Mouse (Mus musculus): Measurements from ENCODE around the gene Prpf19. TPM values are rescaled to one million over a fixed set of nuclear protein-coding genes. Genes with fewer than 3 reads are reported as not detected.
A peak's percentile ranks its signal among the peaks of the same experiment; 100 is the strongest.

The Prpf19 gene
- polyA plus RNA-seq, 1 experiment from 2014 or later, result 20.3 TPM

GRCm38 (mm10) chr19:10914291-10914690 lies 19.3 kb downstream of the Prpf19 start:
- H3K4me3 ChIP-seq (ENCODE audit: low read depth, low read length), result no peak overlapping the region
- H3K27ac ChIP-seq (ENCODE audit: low read depth, low read length), result no peak overlapping the region
- no peak overlapping the region for H3K4me2 ChIP-seq (replicated peaks; ENCODE audit: low read depth)
- ATAC-seq, result no peak
- TF ChIP-seq CTCF (IDR thresholded peaks at IDR 0.05; ENCODE audit: low read depth), result no peak
- H3K27me3 ChIP-seq (replicated peaks; ENCODE audit: control insufficient read depth, insufficient read depth, low read length), result no peaks in the 10 kb centered on the region
- no peak overlapping the region for H3K9ac ChIP-seq (ENCODE audit: low read depth, low read length)
- WGBS, result 60% methylated on average over 7 of the region's 7 CpGs
- H3K4me1 ChIP-seq (replicated peaks; ENCODE audit: control insufficient read depth, insufficient read depth, low read length), result no peaks in the 10 kb centered on the region
- no peaks in the 10 kb centered on the region for H3K9me3 ChIP-seq (ENCODE audit: control insufficient read depth)
- H3K36me3 ChIP-seq (ENCODE audit: control insufficient read depth, insufficient read depth), result no peaks in the 10 kb centered on the region

GRCm38 (mm10) chr19:10914870-10915269 lies 19.8 kb downstream of the Prpf19 start:
- Histone ChIP-seq H3K27ac (ENCODE audit: low read depth, low read length) (no peak overlapping the region), H3K4me2 (replicated peaks; ENCODE audit: low read depth) (no peak overlapping the region), H3K9me3 (ENCODE audit: control insufficient read depth) (no peaks in the 10 kb centered on the region), H3K4me3 (ENCODE audit: low read depth, low read length) (no peak overlapping the region), H3K36me3 (ENCODE audit: control insufficient read depth, insufficient read depth) (no peaks in the 10 kb centered on the region), H3K4me1 (replicated peaks; ENCODE audit: control insufficient read depth, insufficient read depth, low read length) (no peaks in the 10 kb centered on the region), H3K27me3 (replicated peaks; ENCODE audit: control insufficient read depth, insufficient read depth, low read length) (no peaks in the 10 kb centered on the region), H3K9ac (ENCODE audit: low read depth, low read length) (no peak overlapping the region)
- no peak for TF ChIP-seq CTCF (IDR thresholded peaks at IDR 0.05; ENCODE audit: low read depth)
- ATAC-seq, result no peak
- WGBS, result 88% methylated on average over 2 of the region's 2 CpGs

- Histone ChIP-seq H3K27ac (ENCODE audit: low read depth, low read length) (no peak overlapping the region), H3K4me1 (replicated peaks; ENCODE audit: control insufficient read depth, insufficient read depth, low read length) (no peaks in the 10 kb centered on the region), H3K4me3 (ENCODE audit: low read depth, low read length) (no peak overlapping the region), H3K36me3 (ENCODE audit: control insufficient read depth, insufficient read depth) (no peaks in the 10 kb centered on the region), H3K27me3 (replicated peaks; ENCODE audit: control insufficient read depth, insufficient read depth, low read length) (no peaks in the 10 kb centered on the region), H3K9ac (ENCODE audit: low read depth, low read length) (no peak overlapping the region), H3K4me2 (replicated peaks; ENCODE audit: low read depth) (no peak overlapping the region), H3K9me3 (ENCODE audit: control insufficient read depth) (no peaks in the 10 kb centered on the region)
- 59% methylated on average over 5 of the region's 5 CpGs for WGBS
- no peak for TF ChIP-seq CTCF (IDR thresholded peaks at IDR 0.05; ENCODE audit: low read depth)
- no peak for ATAC-seq
Measured at GRCm38 (mm10) chr19:10916506-10916905, 21.5 kb downstream of the Prpf19 start.

GRCm38 (mm10) chr19:10918321-10918991 lies 23.4 kb downstream of the Prpf19 start:
- 82% methylated on average over 10 of the region's 10 CpGs for WGBS
- Histone ChIP-seq H3K36me3 (ENCODE audit: control insufficient read depth, insufficient read depth) (no peaks in the 10 kb centered on the region), H3K27ac (ENCODE audit: low read depth, low read length) (no peak overlapping the region), H3K9ac (ENCODE audit: low read depth, low read length) (no peak overlapping the region), H3K27me3 (replicated peaks; ENCODE audit: control insufficient read depth, insufficient read depth, low read length) (no peaks in the 10 kb centered on the region), H3K9me3 (ENCODE audit: control insufficient read depth) (no peaks in the 10 kb centered on the region), H3K4me2 (replicated peaks; ENCODE audit: low read depth) (no peak overlapping the region), H3K4me1 (replicated peaks; ENCODE audit: control insufficient read depth, insufficient read depth, low read length) (no peaks in the 10 kb centered on the region), H3K4me3 (ENCODE audit: low read depth, low read length) (no peak overlapping the region)
- TF ChIP-seq CTCF (IDR thresholded peaks at IDR 0.05; ENCODE audit: low read depth), result no peak
- ATAC-seq, result 0 out of 2 replicates have a peak, but pooled peaks have one; percentile 9

GRCm38 (mm10) chr19:10920532-10920931 lies 25.5 kb downstream of the Prpf19 start, which contains the start of gene Zp1:
Gene Zp1 (minus strand): TSS chr19:10920632.
- 63% methylated on average over 2 of the region's 2 CpGs for WGBS
- no peak for TF ChIP-seq CTCF (IDR thresholded peaks at IDR 0.05; ENCODE audit: low read depth)
- no peak for ATAC-seq
- Histone ChIP-seq H3K9ac (ENCODE audit: low read depth, low read length) (no peak within 1 kb of the TSS), H3K4me2 (replicated peaks; ENCODE audit: low read depth) (no peak within 1 kb of the TSS), H3K27me3 (replicated peaks; ENCODE audit: control insufficient read depth, insufficient read depth, low read length) (no peaks in the 10 kb centered on the region), H3K4me3 (ENCODE audit: low read depth, low read length) (no peak within 1 kb of the TSS), H3K27ac (ENCODE audit: low read depth, low read length) (no peak within 1 kb of the TSS), H3K9me3 (ENCODE audit: control insufficient read depth) (no peaks in the 10 kb centered on the region), H3K4me1 (replicated peaks; ENCODE audit: control insufficient read depth, insufficient read depth, low read length) (no peaks in the 10 kb centered on the region), H3K36me3 (ENCODE audit: control insufficient read depth, insufficient read depth) (no peaks in the 10 kb centered on the region)

- no peaks in the 10 kb centered on the region for H3K27me3 ChIP-seq (replicated peaks; ENCODE audit: control insufficient read depth, insufficient read depth, low read length)
- ATAC-seq, result no peak
- 80% methylated on average over 3 of the region's 3 CpGs for WGBS
Measured at GRCm38 (mm10) chr19:10921058-10921457, 26.0 kb downstream of the Prpf19 start.

More at GRCm38 (mm10) chr19:10921058-10921457, 26.0 kb downstream of the Prpf19 start:
- no peak overlapping the region for H3K4me3 ChIP-seq (ENCODE audit: low read depth, low read length)
- H3K36me3 ChIP-seq (ENCODE audit: control insufficient read depth, insufficient read depth), result no peaks in the 10 kb centered on the region
- no peak overlapping the region for H3K27ac ChIP-seq (ENCODE audit: low read depth, low read length)
- no peaks in the 10 kb centered on the region for H3K4me1 ChIP-seq (replicated peaks; ENCODE audit: control insufficient read depth, insufficient read depth, low read length)
- no peak for TF ChIP-seq CTCF (IDR thresholded peaks at IDR 0.05; ENCODE audit: low read depth)
- no peak overlapping the region for H3K9ac ChIP-seq (ENCODE audit: low read depth, low read length)
- no peak overlapping the region for H3K4me2 ChIP-seq (replicated peaks; ENCODE audit: low read depth)
- no peaks in the 10 kb centered on the region for H3K9me3 ChIP-seq (ENCODE audit: control insufficient read depth)

All from intestine, postnatal 0 days (tissue).